Mouse (Mus musculus) megakaryocyte, embryonic 14.5 days (primary cell): ENCODE results near the gene Mapk8ip3. TPM values are rescaled to one million over a fixed set of nuclear protein-coding genes. Genes with fewer than 3 reads are reported as not detected.

ENCODE experiments used
- H3K27me3 ChIP-seq: replicated peaks from 2 replicates; pipeline ENCODE3; 2012; ENCODE audit warnings: inconsistent platforms
- H3K36me3 ChIP-seq: replicated peaks from 2 replicates; pipeline ENCODE3; 2012; ENCODE audit warnings: low read length, inconsistent platforms, mixed read lengths
- H3K4me1 ChIP-seq: 2 replicates; pipeline ENCODE4 v1.6.1; 2012; ENCODE audit warnings: inconsistent platforms
- H3K4me3 ChIP-seq: replicated peaks from 2 replicates; pipeline ENCODE3; 2012; ENCODE audit warnings: moderate library complexity, mild to moderate bottlenecking, inconsistent platforms
- H3K9me3 ChIP-seq: 2 replicates; pipeline ENCODE4 v1.6.1; 2012; ENCODE audit warnings: inconsistent platforms
- FLI1 ChIP-seq: IDR thresholded peaks from 2 replicates; pipeline ENCODE4 v1.6.1; 2012; ENCODE audit warnings: low read length, inconsistent platforms, mixed read lengths
- GATA1 ChIP-seq: IDR thresholded peaks from 3 replicates; pipeline ENCODE4 v1.6.1; 2012; ENCODE audit warnings: mixed read lengths, low read length, inconsistent platforms, borderline replicate concordance
- polyA plus RNA-seq: library from polyadenylated mRNA; stranded (reverse); fragments of >175 nt; gene quantifications from 2 replicates; pipeline ENCODE4 v1.2.3, GENCODE M21; 2012; ENCODE audit warnings: low replicate concordance; ENCODE audit not compliant: insufficient read depth

The Mapk8ip3 gene
- polyA plus RNA-seq, 1 experiment: 20.5 TPM

DNA sequence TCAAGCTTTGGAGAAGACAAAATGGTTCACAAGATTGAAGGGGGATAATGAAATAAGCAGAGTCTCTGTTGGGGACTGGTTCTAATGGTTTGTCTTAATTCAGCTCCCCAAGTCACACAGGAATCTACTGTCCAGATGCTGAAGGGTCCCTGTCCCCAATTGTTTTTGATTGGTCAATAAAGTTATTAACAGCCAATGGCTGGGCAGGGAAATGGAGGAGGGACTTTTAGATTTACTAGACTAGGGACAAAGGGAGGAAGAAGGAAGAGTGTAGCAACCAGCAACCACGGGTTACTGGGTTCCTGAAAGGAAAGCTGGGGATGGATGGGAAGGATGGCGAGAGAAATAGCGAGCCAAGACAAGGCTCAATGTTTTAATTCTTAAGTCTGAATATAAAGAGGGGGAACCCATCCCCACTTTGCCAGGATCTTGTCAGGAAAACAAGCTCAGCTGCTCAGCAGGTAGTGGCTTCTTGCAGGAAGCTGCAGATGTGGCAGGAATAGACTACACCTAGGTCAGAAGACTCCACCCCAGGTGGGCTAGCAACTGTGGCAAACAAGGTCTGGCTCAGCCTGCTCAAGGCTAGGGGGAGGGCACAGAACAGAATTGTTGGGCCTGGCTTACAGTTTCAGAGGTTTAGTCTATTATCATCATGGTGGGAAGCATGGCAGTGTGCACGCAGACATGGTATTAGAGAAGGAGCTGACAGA, 62.9 kb downstream of the Mapk8ip3 start:
- H3K4me1 ChIP-seq: peaks cover 20% of the 10 kb centered on the region
- no peak overlapping the region for H3K4me3 ChIP-seq
- no peak for TF ChIP-seq FLI1
- TF ChIP-seq GATA1: no peak
- H3K9me3 ChIP-seq: no peaks in the 10 kb centered on the region
- H3K36me3 ChIP-seq: no peaks in the 10 kb centered on the region
- peaks cover 21% of the 10 kb centered on the region for H3K27me3 ChIP-seq

DNA sequence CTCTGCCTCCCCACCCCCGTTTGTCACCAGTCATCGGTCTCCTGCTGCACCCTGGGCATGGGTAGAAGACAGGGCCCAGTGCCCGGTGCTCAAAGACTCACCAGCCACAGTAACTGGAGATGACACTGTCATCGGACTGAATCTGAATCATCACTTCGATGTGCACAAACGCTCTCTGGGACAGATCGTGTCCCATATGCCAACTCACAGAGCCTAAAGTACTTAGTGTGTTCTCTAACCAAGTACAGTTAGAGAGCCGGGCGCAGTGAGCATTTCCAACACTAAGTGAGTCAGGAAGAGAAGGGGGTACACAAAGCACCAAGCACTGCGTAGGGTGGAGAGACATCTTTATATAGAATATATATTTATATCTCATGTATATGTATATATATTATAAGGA, 68.9 kb downstream of the Mapk8ip3 start:
- Histone ChIP-seq H3K4me1 (no peaks in the 10 kb centered on the region), H3K27me3 (peaks cover 12% of the 10 kb centered on the region), H3K9me3 (no peaks in the 10 kb centered on the region), H3K4me3 (no peak overlapping the region), H3K36me3 (peaks cover 39% of the 10 kb centered on the region)
- no peak for TF ChIP-seq FLI1
- no peak for TF ChIP-seq GATA1

DNA sequence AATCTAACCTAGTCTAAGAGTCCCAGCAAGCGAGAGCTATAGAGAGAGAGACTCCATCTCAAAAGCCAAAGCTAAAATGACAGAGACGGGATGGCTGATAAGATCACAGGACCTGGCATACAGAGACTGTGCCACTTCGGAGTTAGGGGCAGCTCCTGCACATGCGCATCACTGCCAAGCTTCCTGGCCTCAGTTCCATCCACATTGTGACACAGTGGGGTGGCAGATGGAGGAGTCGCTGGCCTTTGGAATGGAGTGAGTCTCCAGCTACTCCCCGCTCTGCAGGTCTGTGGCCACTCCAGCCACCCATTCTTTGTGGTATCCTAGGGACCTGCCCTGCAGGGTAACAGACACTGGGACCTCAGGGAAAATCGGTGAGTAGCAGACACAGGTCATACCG, 71.0 kb downstream of the Mapk8ip3 start, which contains the start of gene Igfals:
Gene Igfals (plus strand): TSS at position 222 of the 400 bp plus-strand sequence.
- Histone ChIP-seq H3K36me3 (peaks cover 60% of the 10 kb centered on the region), H3K4me1 (no peaks in the 10 kb centered on the region), H3K27me3 (peaks cover 10% of the 10 kb centered on the region), H3K4me3 (no peak within 1 kb of the TSS), H3K9me3 (no peaks in the 10 kb centered on the region)
- TF ChIP-seq FLI1: no peak

DNA sequence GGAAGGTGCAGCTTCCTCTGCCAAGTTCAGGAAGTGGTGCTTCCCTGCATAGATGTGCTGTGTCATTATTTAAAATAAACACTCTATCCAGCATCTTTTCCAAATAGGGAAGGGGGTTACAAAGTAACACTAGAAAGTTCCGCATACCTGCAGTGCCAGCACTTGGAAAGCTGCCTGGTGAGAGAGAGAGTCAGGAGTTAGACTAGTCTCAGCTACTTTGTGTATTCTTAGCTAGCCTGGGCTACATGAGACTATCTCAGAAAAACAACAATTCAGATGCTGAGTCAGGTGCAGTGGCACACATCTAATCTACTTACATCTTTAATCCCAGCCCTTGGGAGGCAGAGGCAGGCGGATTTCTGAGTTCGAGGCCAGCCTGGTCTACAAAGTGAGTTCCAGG, 75.0 kb downstream of the Mapk8ip3 start:
- Histone ChIP-seq H3K9me3 (no peaks in the 10 kb centered on the region), H3K4me1 (peaks cover 28% of the 10 kb centered on the region), H3K4me3 (no peak overlapping the region), H3K27me3 (no peaks in the 10 kb centered on the region), H3K36me3 (peaks cover 91% of the 10 kb centered on the region)
- TF ChIP-seq GATA1: no peak
- TF ChIP-seq FLI1: no peak

DNA sequence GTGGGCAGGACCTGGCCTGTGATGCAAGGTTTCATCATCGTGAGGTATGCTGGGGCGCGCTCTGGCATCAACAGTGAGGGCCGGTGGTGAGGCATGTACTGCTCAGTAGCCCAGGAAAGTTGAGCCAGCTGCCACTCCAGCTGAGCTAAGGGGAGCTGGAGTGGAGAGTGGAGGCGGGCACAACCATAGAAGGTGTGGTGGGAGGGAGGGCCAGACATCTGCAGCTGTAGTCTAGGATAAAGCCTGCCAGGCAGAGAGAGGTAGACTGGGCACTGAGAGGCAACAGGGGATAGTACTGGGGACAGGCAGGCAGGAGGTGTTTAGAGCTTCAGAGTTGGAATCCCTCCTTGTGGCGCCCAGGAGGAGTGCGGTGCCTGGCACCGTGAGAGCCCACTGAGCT, 76.7 kb downstream of the Mapk8ip3 start:
- peaks cover 92% of the 10 kb centered on the region for H3K36me3 ChIP-seq
- no peaks in the 10 kb centered on the region for H3K9me3 ChIP-seq
- peak overlapping the region; percentile 23 for H3K4me3 ChIP-seq
- TF ChIP-seq GATA1 (no peak), FLI1 (no peak)
- peaks cover 28% of the 10 kb centered on the region for H3K4me1 ChIP-seq
- no peaks in the 10 kb centered on the region for H3K27me3 ChIP-seq

DNA sequence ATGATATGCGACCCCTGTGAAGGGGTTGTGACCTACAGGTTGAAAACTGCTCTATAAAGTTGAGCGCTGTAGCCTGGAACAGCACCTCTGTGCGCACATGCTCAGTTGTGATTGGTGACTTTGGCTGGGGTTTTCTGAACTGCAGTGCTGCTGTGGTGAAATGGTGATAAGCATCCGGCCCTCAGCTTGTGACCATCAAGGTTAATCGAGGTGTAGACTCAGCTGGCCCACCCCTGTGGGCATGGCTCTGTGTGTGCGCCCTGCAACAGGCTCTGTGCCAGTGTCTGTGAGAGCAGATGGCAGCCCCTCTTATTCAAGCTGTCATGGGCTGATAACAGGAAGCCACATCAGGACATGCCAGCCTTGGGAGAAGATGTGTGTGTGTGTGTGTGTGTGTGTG, 77.8 kb downstream of the Mapk8ip3 start:
- Histone ChIP-seq H3K4me1 (peaks cover 28% of the 10 kb centered on the region), H3K36me3 (peaks cover 89% of the 10 kb centered on the region), H3K9me3 (no peaks in the 10 kb centered on the region), H3K4me3 (no peak overlapping the region), H3K27me3 (no peaks in the 10 kb centered on the region)
- no peak for TF ChIP-seq GATA1
- TF ChIP-seq FLI1: no peak

DNA sequence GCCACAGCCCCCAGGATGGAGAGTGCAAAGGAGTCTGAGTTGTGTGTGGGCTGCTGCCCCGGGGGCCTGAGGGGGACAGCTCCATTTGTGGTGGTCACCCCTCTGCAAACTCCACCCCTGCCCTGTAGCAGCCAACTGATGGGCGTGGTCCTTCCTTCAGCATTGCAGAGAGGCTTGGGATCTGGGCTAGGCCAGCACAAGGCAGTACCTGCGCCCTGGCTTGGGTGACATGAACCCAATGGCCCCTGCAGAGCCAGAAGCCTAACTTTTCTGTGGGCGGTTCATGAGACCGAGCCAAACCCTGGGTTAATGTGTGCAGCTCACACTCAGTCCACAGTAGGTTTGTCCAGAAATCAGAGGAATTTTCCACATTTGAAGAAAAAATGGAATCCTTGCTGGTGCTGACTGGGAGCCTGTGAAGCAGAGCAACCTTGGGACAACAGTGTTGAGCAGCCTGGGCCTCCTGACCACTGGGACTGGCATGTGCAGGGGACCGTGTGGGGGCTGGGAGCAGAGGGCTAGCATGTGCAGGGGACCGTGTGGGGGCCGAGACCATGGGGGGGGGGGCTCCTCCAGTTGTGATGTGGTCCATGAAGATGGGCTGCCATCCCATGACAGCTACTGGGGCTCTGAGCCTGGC, 78.8 kb downstream of the Mapk8ip3 start:
- H3K4me3 ChIP-seq: no peak overlapping the region
- H3K4me1 ChIP-seq: peaks cover 34% of the 10 kb centered on the region
- peaks cover 88% of the 10 kb centered on the region for H3K36me3 ChIP-seq

DNA sequence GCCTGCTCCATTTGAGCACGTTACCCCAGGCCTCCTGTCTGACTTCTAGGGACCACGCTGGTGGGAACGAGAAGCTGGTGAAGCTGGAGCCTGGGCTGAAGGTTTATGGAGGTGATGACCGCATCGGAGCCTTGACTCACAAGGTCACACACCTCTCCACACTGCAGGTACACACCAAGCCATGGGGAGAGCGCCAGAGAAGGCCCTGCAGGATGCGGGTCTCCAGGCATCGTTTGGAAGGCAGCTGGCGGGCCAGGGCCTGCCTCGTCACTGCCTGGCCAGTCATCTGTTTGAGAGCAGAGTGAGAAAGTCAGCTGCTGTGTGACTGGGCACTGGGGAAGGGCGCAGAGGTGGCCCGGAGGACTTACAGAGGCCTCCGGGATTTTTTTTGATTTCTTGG, 80.2 kb downstream of the Mapk8ip3 start:
- TF ChIP-seq GATA1: no peak
- H3K9me3 ChIP-seq: no peaks in the 10 kb centered on the region
- peaks cover 37% of the 10 kb centered on the region for H3K4me1 ChIP-seq
- no peak overlapping the region for H3K4me3 ChIP-seq
- H3K36me3 ChIP-seq: peaks cover 80% of the 10 kb centered on the region
- no peaks in the 10 kb centered on the region for H3K27me3 ChIP-seq

More for the DNA sequence above, 78.8 kb downstream of the Mapk8ip3 start:
- TF ChIP-seq GATA1: no peak
- TF ChIP-seq FLI1: no peak
- Histone ChIP-seq H3K9me3 (no peaks in the 10 kb centered on the region), H3K27me3 (no peaks in the 10 kb centered on the region)

DNA sequence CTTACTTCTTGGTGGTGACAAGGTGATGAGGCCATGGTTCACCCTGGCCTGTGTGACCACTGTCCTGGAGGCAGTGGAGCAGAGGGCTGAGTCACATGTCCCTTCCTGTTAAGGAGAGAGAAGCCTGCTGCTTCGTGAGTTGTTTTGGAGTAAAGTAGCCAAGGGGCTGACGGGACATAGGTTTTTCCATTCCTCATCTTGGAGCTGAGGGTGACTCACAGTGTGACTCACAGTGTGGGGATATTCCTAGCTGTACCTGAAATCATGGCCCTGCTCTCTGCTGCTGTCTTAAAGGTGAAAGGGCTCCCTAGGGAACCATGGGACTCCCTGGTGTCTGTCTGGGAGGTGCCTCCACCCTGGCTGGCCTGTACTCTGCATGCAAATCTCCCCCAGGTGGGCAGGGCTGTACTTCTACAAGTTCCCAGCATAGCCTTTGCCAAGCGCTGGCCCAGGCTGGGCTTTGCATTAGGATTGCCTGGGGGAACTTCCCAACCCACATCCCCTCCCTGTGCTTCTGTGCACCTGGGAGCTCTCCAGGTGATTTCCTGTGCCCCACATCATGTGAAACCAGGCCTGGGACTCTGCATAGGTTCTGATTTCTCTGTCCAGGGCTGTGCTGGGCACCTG, 80.8 kb downstream of the Mapk8ip3 start:
- H3K36me3 ChIP-seq: peaks cover 73% of the 10 kb centered on the region
- H3K27me3 ChIP-seq: no peaks in the 10 kb centered on the region
- no peak overlapping the region for H3K4me3 ChIP-seq
- H3K4me1 ChIP-seq: peaks cover 43% of the 10 kb centered on the region
- H3K9me3 ChIP-seq: no peaks in the 10 kb centered on the region
- TF ChIP-seq FLI1: no peak
- no peak for TF ChIP-seq GATA1

DNA sequence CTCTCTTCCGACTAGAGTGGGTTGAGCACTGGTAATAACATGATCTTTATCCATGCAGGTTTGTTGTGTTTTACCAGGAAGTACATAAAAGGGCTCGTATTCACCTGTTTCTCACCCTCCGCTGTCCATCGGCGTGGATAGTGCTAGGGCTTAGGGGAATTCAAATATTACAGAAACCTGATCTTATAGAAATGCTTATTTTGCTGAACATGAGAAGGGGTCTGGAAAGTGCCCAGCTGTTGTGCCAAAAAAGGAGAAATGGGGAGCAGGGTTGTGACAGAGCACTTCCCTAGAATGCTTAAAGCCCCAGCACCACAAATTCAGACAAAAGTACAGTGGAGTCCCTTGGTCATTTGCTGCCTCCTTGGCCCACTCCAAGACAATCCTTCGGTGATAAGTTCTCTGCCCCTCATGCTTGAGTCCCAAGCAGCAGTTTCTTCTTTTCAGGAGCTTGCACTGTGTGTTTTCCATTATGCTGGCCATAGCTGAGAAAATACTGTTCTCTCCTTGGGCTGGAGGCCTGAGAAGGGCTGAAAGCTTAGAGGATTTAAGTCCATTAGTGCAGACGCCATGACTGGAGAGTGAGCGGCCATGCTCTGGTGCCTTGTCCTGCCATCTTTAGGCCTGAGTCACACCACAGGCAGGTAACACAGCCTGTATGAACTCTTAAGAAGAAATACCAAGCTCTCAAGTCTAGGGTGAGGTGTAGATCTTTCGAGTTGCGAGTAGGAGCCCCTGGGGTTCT, 85.2 kb downstream of the Mapk8ip3 start:
- no peak for TF ChIP-seq GATA1
- no peak for TF ChIP-seq FLI1
- peaks cover 35% of the 10 kb centered on the region for H3K4me1 ChIP-seq
- no peaks in the 10 kb centered on the region for H3K27me3 ChIP-seq
- peak overlapping the region; percentile 100 for H3K4me3 ChIP-seq
- no peaks in the 10 kb centered on the region for H3K9me3 ChIP-seq
- peaks cover 43% of the 10 kb centered on the region for H3K36me3 ChIP-seq
